Mouse (Mus musculus) kidney, postnatal 36 days (tissue): ENCODE data around the gene Cst13.
A peak's percentile ranks its signal among the peaks of the same experiment; 100 is the strongest.

ENCODE experiments used
- DNase-seq, 2 experiments: peaks; one replicate each; pipeline ENCODE4 v3.0.0; 2021 to 2022; ENCODE audit warnings: mixed read lengths in 2 of 2

The Cst13 gene

DNA sequence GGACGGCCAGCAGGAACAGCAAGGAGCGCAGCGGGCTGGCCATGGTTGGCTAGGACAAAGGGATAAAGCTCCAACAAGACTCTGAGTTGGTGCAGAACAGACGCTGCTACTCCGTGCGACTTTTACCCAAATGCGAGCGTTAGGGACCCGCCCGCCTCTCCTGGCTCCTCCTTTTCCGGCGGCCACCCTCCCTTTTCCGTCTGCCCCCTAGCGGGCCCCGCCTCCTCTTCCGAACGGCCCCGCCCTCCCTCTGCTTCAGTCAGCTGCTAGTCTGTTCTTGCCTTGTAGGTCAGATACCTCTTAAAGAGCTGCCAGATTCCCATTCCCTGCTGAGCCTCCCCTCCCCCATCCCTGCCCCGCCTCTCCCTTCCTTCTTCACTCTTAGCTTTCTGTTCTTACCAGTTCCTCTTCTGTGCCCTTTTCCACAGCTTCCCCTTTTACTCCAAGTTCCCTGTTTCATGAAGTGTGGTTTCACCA is 55.5 kb downstream of the Cst13 start, which contains the start of gene Cst3:
Cst3 (minus strand) TSS at position 358 of the 477 bp plus-strand sequence.
- peak; percentile 96 to 98 for DNase-seq

DNA sequence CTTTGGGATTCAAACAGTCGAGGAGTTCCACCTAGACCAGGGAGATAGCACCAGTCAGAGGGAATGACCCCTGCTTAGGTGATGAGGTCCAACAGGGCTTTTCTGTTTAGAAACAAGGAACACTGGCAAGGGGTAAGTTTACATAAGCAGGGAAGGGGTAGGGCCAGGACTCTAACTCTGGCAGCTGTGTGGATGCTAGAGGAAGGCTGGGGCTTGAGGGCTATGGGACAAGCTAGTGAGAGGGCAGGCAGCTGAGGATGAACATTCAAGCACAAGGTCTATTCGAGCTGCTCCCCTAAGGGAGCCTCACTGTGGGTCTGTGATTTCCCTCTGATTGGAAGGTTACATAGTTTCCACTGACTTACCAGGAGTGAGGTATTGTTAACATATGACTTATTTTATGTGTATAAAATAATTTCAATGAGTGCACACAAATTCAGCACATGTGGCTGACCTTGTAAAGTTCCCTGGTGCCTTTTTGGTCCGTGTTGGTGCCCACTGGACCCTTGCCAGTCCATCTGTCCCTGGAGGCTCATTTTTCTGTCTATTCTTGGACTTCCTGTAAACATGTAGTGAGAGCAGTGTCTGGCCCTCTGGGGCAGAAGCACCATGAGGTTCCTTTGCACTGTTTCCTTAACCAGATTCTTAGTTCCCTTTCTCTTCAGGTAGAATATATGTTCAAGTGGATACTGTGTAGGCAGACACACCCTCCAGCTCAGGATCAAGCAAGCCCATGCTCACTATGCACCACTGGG is 57.3 kb downstream of the Cst13 start:
- peak; percentile 54 to 75 for DNase-seq

DNA sequence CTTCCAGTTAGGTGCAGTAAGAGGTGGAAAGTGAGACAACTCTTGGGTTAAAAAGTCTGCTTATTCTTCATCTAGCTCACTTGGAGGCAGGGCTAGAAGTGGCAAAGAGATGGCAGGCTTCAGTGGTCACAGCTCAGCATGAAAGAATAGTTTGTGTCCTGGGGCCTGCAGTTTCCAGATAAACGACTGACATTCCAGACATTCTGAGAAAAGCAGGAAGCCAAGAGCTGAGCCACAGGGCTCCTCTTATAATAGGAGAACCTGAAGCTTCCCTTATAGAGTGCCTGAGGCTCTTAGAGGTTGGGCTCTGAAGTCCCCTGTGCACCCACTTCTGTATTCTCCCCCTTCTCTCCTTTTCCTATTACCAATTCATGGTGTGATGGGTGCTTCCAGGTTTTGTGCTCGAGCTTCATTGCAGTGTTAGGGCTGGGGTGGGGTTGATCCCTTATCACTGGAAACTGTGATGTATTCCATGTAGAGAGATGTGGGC is 58.8 kb downstream of the Cst13 start:
- DNase-seq: no peak

DNA sequence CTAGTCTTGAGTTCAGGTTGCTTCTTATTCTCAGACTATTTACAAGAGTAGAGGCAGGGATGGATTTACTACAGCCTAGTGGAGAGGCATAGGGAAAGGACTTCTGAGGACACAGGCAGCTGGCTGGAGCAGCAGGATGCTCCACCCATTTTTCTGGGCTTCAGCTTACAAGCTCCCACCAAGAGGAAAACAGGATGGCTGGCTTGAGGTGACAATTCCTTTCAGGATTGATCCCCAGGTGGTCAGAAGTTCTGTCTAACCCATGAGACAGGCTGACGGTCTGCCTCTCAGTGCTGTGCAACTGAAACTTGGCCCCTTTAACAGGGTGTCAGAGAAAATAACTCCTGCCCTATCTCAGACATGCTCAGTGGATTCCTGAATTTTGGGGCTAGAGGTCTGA is 59.3 kb downstream of the Cst13 start:
- DNase-seq: peak; percentile 48 to 54
